Mouse (Mus musculus): ENCODE data around the gene Fstl4.

Fstl4 gene

DNA sequence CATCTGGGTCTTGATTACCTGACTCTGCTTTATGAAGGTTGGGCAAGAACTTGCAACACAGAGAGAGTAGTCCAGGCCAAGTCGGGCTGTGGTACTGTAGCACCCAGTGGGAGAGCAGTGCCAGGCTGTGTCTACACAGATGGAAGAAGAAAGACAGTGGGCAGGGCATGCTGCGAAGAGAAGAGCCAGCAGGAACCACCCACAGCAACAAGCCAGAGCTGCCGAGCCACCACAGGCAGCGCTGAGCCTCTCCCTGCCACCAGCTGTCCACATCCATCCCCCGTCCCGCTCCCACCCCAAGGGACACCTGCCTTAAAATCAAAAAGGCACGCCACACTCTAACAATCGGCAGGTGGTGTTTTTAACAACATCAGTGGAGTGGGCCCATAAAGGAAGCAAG, 332.9 kb downstream of the Fstl4 start:
- peak; percentile 61 for DNase-seq

DNA sequence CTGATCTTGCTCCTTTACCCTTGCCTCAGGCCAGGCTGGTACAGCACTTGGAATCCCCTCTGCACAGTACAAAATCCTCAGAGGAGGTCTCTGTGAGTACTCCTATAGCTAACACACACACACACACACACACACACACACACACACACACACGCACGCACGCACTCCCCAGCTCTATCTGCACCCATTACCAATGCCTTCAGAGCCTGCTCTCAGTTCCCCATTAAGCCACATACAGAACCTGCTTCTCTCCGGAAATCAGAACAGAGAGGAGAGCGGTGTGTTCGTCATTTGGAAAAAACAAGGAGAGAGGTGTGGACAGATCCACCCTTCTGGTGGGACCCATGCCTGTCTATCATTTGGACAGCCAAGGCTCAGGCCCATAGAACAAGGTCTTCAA, 333.4 kb downstream of the Fstl4 start:
- peak; percentile 42 for DNase-seq

GRCm38 (mm10) chr11:53098780-53099198, 334.4 kb downstream of the Fstl4 start:
- no peak for DNase-seq

DNA sequence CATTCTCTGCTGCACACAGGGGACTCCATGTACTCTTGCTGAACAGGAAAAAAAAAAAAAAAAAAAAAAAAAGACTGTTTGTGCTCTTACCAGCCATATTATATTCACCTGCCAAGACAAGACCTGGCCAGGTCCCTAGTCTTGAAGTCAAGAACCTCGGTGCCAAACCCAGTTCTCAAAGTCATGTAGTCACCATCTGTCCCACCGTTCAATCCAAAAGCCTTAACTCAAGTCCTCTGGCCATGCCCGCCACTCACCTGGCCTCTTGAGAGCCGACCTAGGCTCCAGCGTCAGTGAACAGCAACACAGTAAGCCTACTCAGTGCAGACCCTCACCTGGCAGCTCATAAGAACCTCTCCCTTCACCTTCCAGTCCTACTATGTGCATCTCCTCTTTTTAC, 334.9 kb downstream of the Fstl4 start:
- DNase-seq: no peak

GRCm38 (mm10) chr11:53101732-53102131, 337.3 kb downstream of the Fstl4 start:
- DNase-seq: no peak

DNA sequence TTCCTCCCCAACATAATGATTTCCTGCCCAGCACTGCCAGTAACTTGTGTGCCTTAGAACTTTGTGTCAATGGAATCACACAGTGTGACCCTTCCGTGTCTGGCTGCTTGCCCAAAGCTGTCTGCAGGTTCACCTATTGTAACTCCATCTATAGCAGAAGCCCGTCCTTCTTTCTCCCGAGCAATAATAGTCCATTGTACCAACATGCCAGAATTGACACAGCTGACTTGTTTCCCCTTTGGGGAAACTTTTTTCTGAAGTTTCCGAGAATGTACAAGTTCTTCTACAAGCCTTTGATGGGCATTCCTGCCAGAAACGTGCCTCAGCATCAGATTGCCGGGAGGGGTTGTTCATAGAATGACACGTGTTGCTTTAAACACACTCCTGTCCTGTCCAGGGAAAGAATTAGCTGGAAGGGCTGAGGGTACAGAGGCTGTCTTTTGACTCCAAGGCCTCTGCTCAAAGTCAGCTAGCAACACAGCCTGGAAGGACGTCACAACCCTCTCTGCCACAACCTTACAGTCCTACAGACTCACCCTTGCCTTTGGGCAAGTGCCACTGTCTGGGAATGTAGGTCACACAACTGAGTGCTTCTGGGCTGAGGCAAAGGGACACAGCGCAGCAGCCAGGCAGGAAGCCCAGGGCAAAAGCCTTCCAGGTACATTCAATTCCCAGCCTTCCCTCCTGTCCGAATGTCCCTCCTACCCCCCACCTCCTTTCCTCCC, 339.3 kb downstream of the Fstl4 start:
- no peak for DNase-seq

DNA sequence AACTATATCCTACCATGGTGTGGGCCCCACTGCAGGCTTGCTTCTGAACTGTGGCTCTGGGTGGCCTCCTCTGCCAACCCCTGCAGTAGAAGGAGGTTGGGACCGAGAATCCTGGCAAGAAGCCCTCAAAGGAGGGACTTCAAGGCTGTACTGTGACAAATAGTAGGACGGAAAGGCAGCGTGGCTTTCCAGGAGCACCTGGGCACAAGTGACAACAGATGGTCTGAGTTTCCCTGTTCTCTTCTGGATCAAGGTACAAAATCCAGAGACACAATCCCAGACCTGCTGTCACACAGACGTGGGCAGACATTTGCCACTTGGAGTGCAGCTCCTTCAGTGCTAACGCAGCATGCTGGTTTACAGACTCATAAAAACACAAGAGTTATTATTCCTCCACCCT, 343.3 kb downstream of the Fstl4 start:
- DNase-seq: no peak

DNA sequence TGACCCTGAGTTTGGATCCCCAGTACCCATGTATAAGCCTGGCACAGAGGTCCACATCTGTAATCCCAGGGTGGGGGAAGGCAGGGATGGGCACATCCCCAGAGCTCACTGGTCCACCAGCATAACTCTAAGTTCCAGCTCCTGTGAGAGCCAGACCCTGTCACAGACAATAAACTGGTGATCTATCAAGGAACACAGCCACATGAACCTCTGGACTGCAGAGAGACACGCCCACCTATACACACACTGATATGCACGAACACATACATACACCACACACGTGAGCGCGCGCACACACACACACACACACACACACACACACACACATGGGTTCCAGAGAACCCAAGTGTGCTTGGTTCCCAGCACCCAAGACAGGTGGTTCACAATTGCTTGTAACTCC, 344.4 kb downstream of the Fstl4 start:
- DNase-seq: no peak

GRCm38 (mm10) chr11:53109701-53110467, 345.4 kb downstream of the Fstl4 start:
- no peak for DNase-seq

DNA sequence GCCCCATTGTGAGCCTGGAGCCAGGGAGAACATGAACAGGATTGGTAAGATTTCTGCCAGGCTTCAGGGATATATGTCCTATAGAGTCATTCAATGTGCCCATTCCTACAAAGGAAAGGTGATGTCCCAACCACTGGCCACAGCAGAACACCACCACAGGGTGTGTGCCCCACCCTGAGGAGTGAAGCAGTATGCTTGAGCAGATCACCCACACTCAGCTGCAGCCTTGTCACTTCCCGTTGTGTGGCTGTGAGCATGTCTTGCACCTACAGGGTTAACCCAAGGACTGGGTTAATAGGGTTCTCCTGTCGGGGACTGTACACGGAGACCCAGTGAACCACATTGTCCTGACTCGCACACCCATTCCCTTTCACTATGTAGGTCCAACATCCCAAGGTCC, 351.3 kb downstream of the Fstl4 start:
- DNase-seq: no peak

GRCm38 (mm10) chr11:53116356-53116755, 351.9 kb downstream of the Fstl4 start:
- peak; percentile 60 for DNase-seq

- no peak for DNase-seq
Observed at GRCm38 (mm10) chr11:53118226-53118965, 354.0 kb downstream of the Fstl4 start.

GRCm38 (mm10) chr11:53119966-53120365, 355.5 kb downstream of the Fstl4 start:
- no peak for DNase-seq

DNA sequence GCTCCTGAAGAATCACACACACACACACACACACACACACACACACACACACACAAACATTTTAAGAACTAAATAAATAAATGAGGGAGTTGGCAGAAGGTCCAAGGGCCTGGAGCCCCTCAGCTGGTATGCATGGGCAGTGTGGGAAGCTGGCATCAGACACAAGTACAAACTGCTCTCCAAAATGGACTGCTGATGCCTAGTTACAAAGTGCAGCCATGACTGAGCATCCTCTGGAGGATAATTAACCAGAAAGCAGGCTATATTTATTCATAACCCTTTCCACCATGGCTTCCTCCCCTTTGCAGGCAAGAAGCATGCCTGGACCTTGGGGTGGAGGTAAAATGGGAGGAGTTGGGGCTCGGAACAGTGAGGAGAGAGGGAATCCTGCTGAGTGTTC, 356.8 kb downstream of the Fstl4 start:
- no peak for DNase-seq

DNA sequence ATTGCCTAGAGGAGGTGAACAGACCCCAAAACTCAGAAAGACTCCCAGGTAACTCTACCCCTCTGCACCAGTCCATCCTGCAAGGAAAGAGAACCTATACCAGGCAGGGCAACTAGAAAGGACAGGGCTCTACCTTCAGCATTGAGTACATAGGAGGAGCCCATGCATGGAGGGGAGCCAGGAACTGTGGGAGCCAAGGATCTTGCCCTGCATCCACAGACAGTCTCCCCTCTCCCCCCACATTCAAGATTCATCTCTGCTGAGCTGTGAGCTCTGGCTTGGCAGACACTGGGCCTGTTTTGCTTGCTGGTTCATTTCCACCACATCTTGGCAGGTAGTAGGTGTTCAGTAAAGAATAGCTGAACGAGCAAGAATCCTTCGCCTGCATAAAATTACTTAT, 360.4 kb downstream of the Fstl4 start:
- no peak for DNase-seq

DNA sequence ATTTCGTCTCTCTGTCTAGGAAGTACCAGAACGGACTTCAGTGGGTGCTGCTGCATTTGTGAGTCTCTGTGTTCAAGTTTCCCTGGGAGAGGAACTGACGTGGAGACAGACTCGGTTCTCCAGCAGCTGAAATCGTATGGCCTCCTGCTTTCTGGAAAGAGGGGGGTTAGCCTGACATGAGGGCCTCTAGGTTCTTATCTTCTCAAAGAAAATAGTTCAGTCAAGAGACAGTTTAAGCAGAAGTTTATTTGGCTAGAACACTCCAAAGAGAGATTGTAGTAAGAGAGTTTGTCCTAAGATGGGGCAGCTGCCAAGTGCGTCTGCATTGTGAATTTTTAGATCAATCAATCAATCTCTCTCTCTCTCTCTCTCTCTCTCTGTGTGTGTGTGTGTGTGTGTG, 362.2 kb downstream of the Fstl4 start:
- no peak for DNase-seq

- peak; percentile 63 for DNase-seq
Observed at GRCm38 (mm10) chr11:53128661-53129060, 364.2 kb downstream of the Fstl4 start.

- DNase-seq: peak; percentile 78
Observed at GRCm38 (mm10) chr11:53132406-53133035, 368.1 kb downstream of the Fstl4 start.

- DNase-seq: no peak
Observed at GRCm38 (mm10) chr11:53136371-53136770, 371.9 kb downstream of the Fstl4 start.

- no peak for DNase-seq
Observed at GRCm38 (mm10) chr11:53137381-53137780, 372.9 kb downstream of the Fstl4 start.

DNA sequence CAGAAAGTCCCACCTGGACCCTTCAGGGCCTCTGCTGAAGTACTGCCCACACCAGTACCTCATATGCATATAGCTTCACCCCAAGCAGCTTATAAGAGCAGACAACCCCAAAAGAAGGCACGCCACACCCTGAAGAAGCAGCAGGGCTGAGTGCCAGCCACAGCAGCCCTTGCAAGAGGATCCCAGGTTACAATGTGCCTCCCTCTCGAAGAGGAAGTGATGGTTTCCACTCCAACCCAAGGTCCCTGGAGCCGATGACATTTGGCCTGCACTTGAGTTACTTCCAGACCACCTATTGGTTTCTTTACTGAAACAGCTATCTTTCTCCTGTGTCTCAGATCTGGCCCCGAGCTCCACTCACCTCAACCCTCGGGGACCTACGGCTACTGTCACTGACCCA, 373.8 kb downstream of the Fstl4 start:
- no peak for DNase-seq

DNA sequence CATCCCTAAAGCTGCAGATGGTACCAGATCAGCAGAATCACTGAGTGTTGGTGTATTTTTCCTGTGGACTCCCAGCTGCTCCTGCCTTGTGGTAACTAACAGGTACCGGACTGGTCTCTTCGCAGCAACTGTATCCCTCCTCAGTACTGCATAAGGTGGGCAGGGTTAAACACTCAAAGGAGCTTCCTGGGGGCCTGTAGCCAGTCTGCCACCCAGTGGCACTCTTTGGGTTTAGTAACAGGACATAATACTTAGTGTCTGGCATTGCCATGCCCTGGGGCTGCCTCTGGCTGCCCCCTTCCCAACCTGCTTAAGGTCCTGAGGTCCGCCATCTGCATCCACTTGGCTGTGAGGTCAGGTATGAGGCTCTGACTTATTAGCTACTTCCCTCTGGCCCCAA, 375.2 kb downstream of the Fstl4 start:
- peak; percentile 65 for DNase-seq

DNA sequence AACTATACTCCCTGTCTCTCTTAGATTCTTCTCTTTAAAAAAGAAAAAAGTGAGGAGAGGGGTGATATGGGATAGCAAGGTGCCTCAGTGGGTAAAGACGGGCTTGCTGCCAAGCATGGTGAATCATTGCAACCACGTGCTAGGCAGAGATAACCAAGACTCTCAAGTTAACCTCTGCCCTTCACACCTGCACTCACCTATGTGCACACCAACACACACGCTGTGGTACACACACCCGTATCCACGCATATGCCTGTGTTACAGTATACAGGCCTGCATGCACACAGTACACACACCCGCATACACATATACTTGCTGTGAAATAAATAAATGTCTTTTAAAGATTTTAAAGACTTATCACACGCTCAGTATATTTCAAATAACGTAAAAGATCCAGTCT, 375.8 kb downstream of the Fstl4 start:
- no peak for DNase-seq
